Mouse (Mus musculus) limb, embryonic 14.5 days (tissue): ENCODE measurements at regions not wholly inside any gene's neighbourhood (a gene's known extent, or its start where the extent isn't known, plus 50 kb on each side); places are given as distances from the start of the nearest gene placed in this dataset.

Source experiments
- ATAC-seq: fragments of 200-750 bp; cut with Nextera tagmentation; 2 replicates; pipeline ENCODE4 v1.8.0; 2017; ENCODE audit warnings: low read depth, moderate number of reproducible peaks, moderate TSS enrichment; ENCODE audit not compliant: low FRiP score
- DNase-seq: peaks from one replicate; pipeline ENCODE4 v3.0.0-alpha.2; 2015; ENCODE audit warnings: low spot score
- H3K27ac ChIP-seq: fragments of 300-500 bp; sonication (generic); replicated peaks from 2 replicates; pipeline ENCODE4 v1.5.1; 2014; ENCODE audit warnings: low read depth, mild to moderate bottlenecking, low read length, moderate library complexity, mixed read lengths
- H3K27me3 ChIP-seq: fragments of 300-500 bp; sonication (generic); 2 replicates; pipeline ENCODE4 v1.6.1; 2014; ENCODE audit warnings: low read length, mixed read lengths; ENCODE audit not compliant: control insufficient read depth, insufficient read depth
- H3K36me3 ChIP-seq: fragments of 300-500 bp; sonication (generic); 2 replicates; pipeline ENCODE4 v1.6.1; 2014; ENCODE audit warnings: mild to moderate bottlenecking, low read length, moderate library complexity, mixed read lengths; ENCODE audit not compliant: control insufficient read depth, insufficient read depth
- H3K4me1 ChIP-seq: fragments of 300-500 bp; sonication (generic); 2 replicates; pipeline ENCODE4 v1.6.1; 2014; ENCODE audit warnings: antibody characterized with exemption, low read length, mixed read lengths; ENCODE audit not compliant: control insufficient read depth, insufficient read depth
- H3K4me2 ChIP-seq: fragments of 300-500 bp; sonication (generic); replicated peaks from 2 replicates; pipeline ENCODE4 v1.6.1; 2014; ENCODE audit warnings: low read depth, mild to moderate bottlenecking, low read length, moderate library complexity; ENCODE audit not compliant: severe bottlenecking
- H3K4me3 ChIP-seq: fragments of 300-500 bp; sonication (generic); replicated peaks from 2 replicates; pipeline ENCODE4 v1.5.1; 2014; ENCODE audit warnings: low read length
- H3K9ac ChIP-seq: fragments of 300-500 bp; sonication (generic); 2 replicates; pipeline ENCODE4 v1.6.1; 2014; ENCODE audit warnings: mild to moderate bottlenecking, low read depth, low read length, moderate library complexity; ENCODE audit not compliant: severe bottlenecking
- H3K9me3 ChIP-seq: fragments of 300-500 bp; sonication (generic); 2 replicates; pipeline ENCODE4 v1.6.1; 2016; ENCODE audit warnings: low read length; ENCODE audit not compliant: control insufficient read depth
- POLR2A ChIP-seq: fragments of 200-500 bp; IDR thresholded peaks from 2 replicates; pipeline ENCODE4 v1.8.0; 2012; ENCODE audit warnings: inconsistent platforms, mild to moderate bottlenecking, moderate library complexity, borderline replicate concordance; ENCODE audit not compliant: insufficient read depth, insufficient read length; ENCODE audit errors: extremely low read depth
- WGBS: fragments of 180-500 bp; shearing (Covaris S2); extraction: QIAGEN DNeasy Blood & Tissue Kit; methylation state at CpG from one replicate; pipeline ENCODE4 v1.1.7; 2014; 5-methylcytosine and 5-hydroxymethylcytosine counted together

- H3K27ac ChIP-seq = peak overlapping the region; percentile 81
- ATAC-seq (peak; percentile 61), DNase-seq (peak; percentile 74)
- 45% methylated on average over 9 of the region's 9 CpGs for WGBS
- H3K36me3 ChIP-seq = no peaks in the 10 kb centered on the region
- no peak overlapping the region for H3K9ac ChIP-seq
- H3K27me3 ChIP-seq = no peaks in the 10 kb centered on the region
- no peak overlapping the region for H3K4me2 ChIP-seq
- TF ChIP-seq POLR2A = no peak
- H3K4me1 ChIP-seq = peaks cover 29% of the 10 kb centered on the region
- no peaks in the 10 kb centered on the region for H3K9me3 ChIP-seq
- H3K4me3 ChIP-seq = no peak overlapping the region
These were observed 68.3 kb downstream of the Psmg1 start for GRCm38 (mm10) chr16:95922369-95922934.

- Histone ChIP-seq H3K36me3 (no peaks in the 10 kb centered on the region), H3K27ac (0 out of 2 replicates have a peak overlapping the region, but pooled peaks have one; percentile 13), H3K9ac (no peak overlapping the region), H3K27me3 (no peaks in the 10 kb centered on the region), H3K4me2 (no peak overlapping the region), H3K4me1 (peaks cover 32% of the 10 kb centered on the region), H3K4me3 (no peak overlapping the region), H3K9me3 (no peaks in the 10 kb centered on the region)
- ATAC-seq (no peak), DNase-seq (no peak)
- TF ChIP-seq POLR2A = no peak
- WGBS = 75% methylated on average over 4 of the region's 4 CpGs
These were observed 69.6 kb downstream of the Psmg1 start for GRCm38 (mm10) chr16:95921169-95921568.

DNA sequence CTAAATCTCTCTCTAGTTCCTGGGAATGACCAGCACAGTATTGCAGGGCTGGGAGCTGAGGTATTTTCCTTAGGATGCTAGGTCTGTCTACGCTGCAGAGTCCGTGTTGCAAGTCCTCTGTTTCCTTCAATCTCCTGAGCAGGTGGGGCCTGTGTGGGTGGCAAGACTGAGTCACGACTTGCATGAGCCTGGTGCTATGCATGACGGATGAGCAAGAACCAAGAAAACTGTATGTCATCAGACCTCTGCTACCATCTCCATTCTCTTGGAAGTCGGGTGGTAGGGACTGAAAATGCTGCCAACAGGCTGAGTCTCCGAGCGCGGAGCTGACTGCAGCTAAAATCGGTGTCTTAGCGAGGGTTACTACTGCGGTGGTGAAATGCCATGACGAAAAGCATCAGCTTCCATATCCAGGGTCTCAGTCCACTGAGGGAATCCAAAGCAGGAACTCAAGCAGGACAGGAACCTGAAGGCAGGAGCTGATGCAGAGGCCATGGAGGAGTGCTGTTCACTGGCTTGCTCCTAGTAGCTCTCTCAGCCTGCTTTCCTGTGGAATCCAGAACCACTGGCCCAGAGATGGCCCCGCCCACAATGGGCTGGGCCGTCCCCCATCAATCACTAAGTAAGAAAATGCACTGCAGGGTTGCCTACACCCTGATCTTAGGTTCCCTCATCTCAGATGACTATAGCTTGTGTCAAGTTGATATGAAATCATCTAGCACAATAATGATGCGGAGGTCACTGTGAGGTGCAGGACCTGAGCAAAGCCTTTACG is 71.9 kb downstream of the Psmg1 start:
- Histone ChIP-seq H3K9ac (no peak overlapping the region), H3K27me3 (no peaks in the 10 kb centered on the region), H3K4me3 (no peak overlapping the region), H3K4me1 (peaks cover 21% of the 10 kb centered on the region; the same call in 1 of the 2 replicates), H3K9me3 (no peaks in the 10 kb centered on the region), H3K27ac (no peak overlapping the region), H3K4me2 (no peak overlapping the region), H3K36me3 (no peaks in the 10 kb centered on the region)
- ATAC-seq (no peak), DNase-seq (no peak)
- 92% methylated on average over 16 of the region's 16 CpGs for WGBS
- no peak for TF ChIP-seq POLR2A

GRCm38 (mm10) chr16:95917635-95918407 is 72.9 kb downstream of the Psmg1 start:
- no peaks in the 10 kb centered on the region for H3K9me3 ChIP-seq
- H3K27ac ChIP-seq = no peak overlapping the region
- DNase-seq (no peak), ATAC-seq (no peak)
- no peak for TF ChIP-seq POLR2A
- H3K4me2 ChIP-seq = no peak overlapping the region
- H3K4me3 ChIP-seq = no peak overlapping the region
- 64% methylated on average over 14 of the region's 14 CpGs for WGBS
- no peaks in the 10 kb centered on the region for H3K36me3 ChIP-seq
- no peak overlapping the region for H3K9ac ChIP-seq
- peaks cover 17% of the 10 kb centered on the region; the same call in 1 of the 2 replicates for H3K4me1 ChIP-seq
- H3K27me3 ChIP-seq = no peaks in the 10 kb centered on the region

GRCm38 (mm10) chr16:95913879-95914278 is 76.9 kb downstream of the Psmg1 start:
- Histone ChIP-seq H3K9me3 (no peaks in the 10 kb centered on the region), H3K27ac (no peak overlapping the region), H3K4me2 (no peak overlapping the region), H3K4me3 (no peak overlapping the region), H3K36me3 (no peaks in the 10 kb centered on the region), H3K9ac (no peak overlapping the region), H3K27me3 (no peaks in the 10 kb centered on the region), H3K4me1 (peaks cover 14% of the 10 kb centered on the region; the same call in 1 of the 2 replicates)
- WGBS = 70% methylated on average over 5 of the region's 5 CpGs
- ATAC-seq = no peak
- no peak for DNase-seq
- TF ChIP-seq POLR2A = no peak
